Mouse (Mus musculus) layer of hippocampus, adult 8-10 months (tissue): ENCODE results near the gene Fate1. TPM values are rescaled to one million over a fixed set of nuclear protein-coding genes. Genes with fewer than 3 reads are reported as not detected.

Experiments used
- total RNA-seq, 4 experiments: library from RNA; stranded (reverse); gene quantifications; 2 replicates each; pipeline ENCODE4 v1.2.4; 2022

Fate1 gene
- total RNA-seq, 4 experiments from 2014 or later = 0.41 TPM; not detected in 3

Other genes with a start within 250 kb of the Fate1 start
- 10 to 100 TPM; 35.1 to 40.5 (median 37.9) TPM for gene Vma21, start 157.1 kb upstream of the Fate1 start, total RNA-seq
- gene Gm1141, start 52.0 kb upstream of the Fate1 start, total RNA-seq = under 1 TPM; 0.39 to 0.85 (median 0.63) TPM
- 10 to 100 TPM; 15.8 to 24.7 (median 19.0) TPM for gene Prrg3, start 10.4 kb upstream of the Fate1 start, total RNA-seq
- under 1 TPM in 2 of 4 experiments, not detected in 2; 0.11 to 0.57 TPM for gene Cnga2, start 18.9 kb downstream of the Fate1 start, total RNA-seq
- gene Magea4, start 249.0 kb downstream of the Fate1 start, total RNA-seq = not detected